Mouse (Mus musculus): ENCODE measurements around the gene Gm21887. TPM values are rescaled to one million over a fixed set of nuclear protein-coding genes. Genes with fewer than 3 reads are reported as not detected.
"Not testable (repeated sequence)": the region's sequence is repeated elsewhere in the genome, so short reads cannot be mapped to it uniquely, and the experiment has no call there.

Gene Gm21887
- polyA plus RNA-seq, 1 experiment from 2014 or later: 202 TPM

GRCm38 (mm10) chrX:169995909-169996521, 13.4 kb upstream of the Gm21887 start:
- peaks cover 11% of the 10 kb centered on the region for H3K9me3 ChIP-seq (ENCODE audit: control insufficient read depth, low read length)
- ATAC-seq (ENCODE audit: low read depth); H3K27ac ChIP-seq (ENCODE audit: low read length); H3K4me3 ChIP-seq (ENCODE audit: low read length); H3K9ac ChIP-seq (ENCODE audit: low read length); H3K27me3 ChIP-seq (ENCODE audit: control insufficient read depth, insufficient read depth, low read depth, low read length); H3K36me3 ChIP-seq (ENCODE audit: control insufficient read depth, insufficient read depth, low read length); H3K4me1 ChIP-seq (replicated peaks; ENCODE audit: control insufficient read depth, insufficient read depth, low read length); H3K4me2 ChIP-seq (ENCODE audit: low read depth, low read length): not testable (repeated sequence)
- 50% methylated on average over 1 of the region's 17 CpGs for WGBS

- no CpG with 5 or more reads among the region's 46 CpGs for WGBS
Measured at GRCm38 (mm10) chrX:169996926-169997325, 12.5 kb upstream of the Gm21887 start.

GRCm38 (mm10) chrX:169997456-169997853, 12.0 kb upstream of the Gm21887 start:
- H3K36me3 ChIP-seq (ENCODE audit: control insufficient read depth, insufficient read depth, low read length); H3K4me1 ChIP-seq (replicated peaks; ENCODE audit: control insufficient read depth, insufficient read depth, low read length); H3K27me3 ChIP-seq (ENCODE audit: control insufficient read depth, insufficient read depth, low read depth, low read length): not testable (repeated sequence)
- H3K27ac ChIP-seq (ENCODE audit: low read length): peak overlapping the region; percentile 52; the same call in 1 of the 2 replicates
- 20% methylated on average over 6 of the region's 40 CpGs for WGBS
- peak overlapping the region; percentile 71 for H3K4me2 ChIP-seq (ENCODE audit: low read depth, low read length)
- peak overlapping the region; percentile 49; the same call in 1 of the 2 replicates for H3K9ac ChIP-seq (ENCODE audit: low read length)
- H3K9me3 ChIP-seq (ENCODE audit: control insufficient read depth, low read length): peaks cover 11% of the 10 kb centered on the region
- ATAC-seq (ENCODE audit: low read depth): peak; percentile 34; the same call in 1 of the 2 replicates
- H3K4me3 ChIP-seq (ENCODE audit: low read length): peak overlapping the region; percentile 45

More at GRCm38 (mm10) chrX:169996926-169997325, 12.5 kb upstream of the Gm21887 start:
- not testable (repeated sequence) for H3K4me3 ChIP-seq (ENCODE audit: low read length); H3K27me3 ChIP-seq (ENCODE audit: control insufficient read depth, insufficient read depth, low read depth, low read length); ATAC-seq (ENCODE audit: low read depth); H3K4me1 ChIP-seq (replicated peaks; ENCODE audit: control insufficient read depth, insufficient read depth, low read length); H3K36me3 ChIP-seq (ENCODE audit: control insufficient read depth, insufficient read depth, low read length); H3K9ac ChIP-seq (ENCODE audit: low read length); H3K4me2 ChIP-seq (ENCODE audit: low read depth, low read length); H3K27ac ChIP-seq (ENCODE audit: low read length)
- H3K9me3 ChIP-seq (ENCODE audit: control insufficient read depth, low read length): peaks cover 11% of the 10 kb centered on the region

- ATAC-seq (ENCODE audit: low read depth): peak; percentile 93
- H3K36me3 ChIP-seq (ENCODE audit: control insufficient read depth, insufficient read depth, low read length); H3K4me1 ChIP-seq (replicated peaks; ENCODE audit: control insufficient read depth, insufficient read depth, low read length); H3K27me3 ChIP-seq (ENCODE audit: control insufficient read depth, insufficient read depth, low read depth, low read length): not testable (repeated sequence)
- 8% methylated on average over 7 of the region's 37 CpGs for WGBS
- Histone ChIP-seq H3K27ac (ENCODE audit: low read length) (peak overlapping the region; percentile 52; the same call in 1 of the 2 replicates), H3K4me3 (ENCODE audit: low read length) (peak overlapping the region; percentile 45), H3K4me2 (ENCODE audit: low read depth, low read length) (peak overlapping the region; percentile 71), H3K9ac (ENCODE audit: low read length) (peak overlapping the region; percentile 49; the same call in 1 of the 2 replicates), H3K9me3 (ENCODE audit: control insufficient read depth, low read length) (peaks cover 11% of the 10 kb centered on the region)
Measured at GRCm38 (mm10) chrX:169997854-169998456, 11.5 kb upstream of the Gm21887 start.

GRCm38 (mm10) chrX:169998559-169999219, 10.8 kb upstream of the Gm21887 start:
- not testable (repeated sequence) for ATAC-seq (ENCODE audit: low read depth); H3K4me3 ChIP-seq (ENCODE audit: low read length)
- 22% methylated on average over 1 of the region's 4 CpGs for WGBS

GRCm38 (mm10) chrX:169999226-169999883, 10.1 kb upstream of the Gm21887 start:
- H3K27ac ChIP-seq (ENCODE audit: low read length); H3K36me3 ChIP-seq (ENCODE audit: control insufficient read depth, insufficient read depth, low read length); H3K4me2 ChIP-seq (ENCODE audit: low read depth, low read length); H3K4me1 ChIP-seq (replicated peaks; ENCODE audit: control insufficient read depth, insufficient read depth, low read length); ATAC-seq (ENCODE audit: low read depth); H3K27me3 ChIP-seq (ENCODE audit: control insufficient read depth, insufficient read depth, low read depth, low read length); H3K4me3 ChIP-seq (ENCODE audit: low read length); H3K9ac ChIP-seq (ENCODE audit: low read length): not testable (repeated sequence)
- H3K9me3 ChIP-seq (ENCODE audit: control insufficient read depth, low read length): peaks cover 11% of the 10 kb centered on the region
- 41% methylated on average over 5 of the region's 11 CpGs for WGBS

More at GRCm38 (mm10) chrX:169998559-169999219, 10.8 kb upstream of the Gm21887 start:
- not testable (repeated sequence) for H3K36me3 ChIP-seq (ENCODE audit: control insufficient read depth, insufficient read depth, low read length); H3K4me2 ChIP-seq (ENCODE audit: low read depth, low read length); H3K27ac ChIP-seq (ENCODE audit: low read length); H3K27me3 ChIP-seq (ENCODE audit: control insufficient read depth, insufficient read depth, low read depth, low read length); H3K4me1 ChIP-seq (replicated peaks; ENCODE audit: control insufficient read depth, insufficient read depth, low read length); H3K9ac ChIP-seq (ENCODE audit: low read length)
- peaks cover 11% of the 10 kb centered on the region for H3K9me3 ChIP-seq (ENCODE audit: control insufficient read depth, low read length)

GRCm38 (mm10) chrX:169999912-170000641, 9.4 kb upstream of the Gm21887 start:
- not testable (repeated sequence) for H3K36me3 ChIP-seq (ENCODE audit: control insufficient read depth, insufficient read depth, low read length); H3K27ac ChIP-seq (ENCODE audit: low read length); H3K4me1 ChIP-seq (replicated peaks; ENCODE audit: control insufficient read depth, insufficient read depth, low read length); H3K27me3 ChIP-seq (ENCODE audit: control insufficient read depth, insufficient read depth, low read depth, low read length); ATAC-seq (ENCODE audit: low read depth); H3K4me3 ChIP-seq (ENCODE audit: low read length); H3K9ac ChIP-seq (ENCODE audit: low read length); H3K4me2 ChIP-seq (ENCODE audit: low read depth, low read length); H3K9me3 ChIP-seq (ENCODE audit: control insufficient read depth, low read length)
- WGBS: no CpG with 5 or more reads among the region's 3 CpGs

GRCm38 (mm10) chrX:170000642-170001387, 8.6 kb upstream of the Gm21887 start:
- not testable (repeated sequence) for H3K9me3 ChIP-seq (ENCODE audit: control insufficient read depth, low read length); H3K9ac ChIP-seq (ENCODE audit: low read length); H3K27me3 ChIP-seq (ENCODE audit: control insufficient read depth, insufficient read depth, low read depth, low read length); H3K36me3 ChIP-seq (ENCODE audit: control insufficient read depth, insufficient read depth, low read length); H3K4me3 ChIP-seq (ENCODE audit: low read length); H3K4me2 ChIP-seq (ENCODE audit: low read depth, low read length); H3K4me1 ChIP-seq (replicated peaks; ENCODE audit: control insufficient read depth, insufficient read depth, low read length); ATAC-seq (ENCODE audit: low read depth); H3K27ac ChIP-seq (ENCODE audit: low read length)
- WGBS: 36% methylated on average over 6 of the region's 6 CpGs
